Mouse (Mus musculus): Measurements from ENCODE around the gene Dolpp1. TPM values are rescaled to one million over a fixed set of nuclear protein-coding genes. Genes with fewer than 3 reads are reported as not detected.

The Dolpp1 gene
- polyA plus RNA-seq, 1 experiment from 2014 or later: 63.7 TPM

GRCm38 (mm10) chr2:30448371-30448770 lies 56.3 kb downstream of the Dolpp1 start:
- Histone ChIP-seq H3K36me3 (ENCODE audit: control insufficient read depth, insufficient read depth, low read length) (peaks cover 9% of the 10 kb centered on the region), H3K9me3 (ENCODE audit: control insufficient read depth, low read length) (no peaks in the 10 kb centered on the region), H3K4me3 (ENCODE audit: low read length) (no peak overlapping the region), H3K4me2 (ENCODE audit: low read length) (no peak overlapping the region), H3K4me1 (ENCODE audit: control insufficient read depth, insufficient read depth, low read depth, low read length) (no peaks in the 10 kb centered on the region; the same call in 1 of the 2 replicates), H3K27ac (ENCODE audit: low read depth, low read length) (no peak overlapping the region), H3K9ac (ENCODE audit: low read depth, low read length) (no peak overlapping the region), H3K27me3 (replicated peaks; ENCODE audit: control insufficient read depth, insufficient read depth, low read length) (no peaks in the 10 kb centered on the region)
- 91% methylated on average over 7 of the region's 7 CpGs for WGBS
- ATAC-seq: no peak

Small RNA genes within 50 kb of the gene (microRNA-seq; reads per million reads assigned to microRNA genes)
- not detected for gene Gm47292

Other genes starting within 250 kb of the Dolpp1 start
- gene Endog, start 220.8 kb upstream of the Dolpp1 start, polyA plus RNA-seq (2015; fragmentation: Nextera tagmentation; extraction: Ambion mirVana): 24.0 and 29.2 TPM in 2 replicates
- gene Spout1, start 213.8 kb upstream of the Dolpp1 start, polyA plus RNA-seq (2015; fragmentation: Nextera tagmentation; extraction: Ambion mirVana): 71.2 and 72.4 TPM in 2 replicates
- gene Kyat1, start 186.4 kb upstream of the Dolpp1 start, polyA plus RNA-seq (2015; fragmentation: Nextera tagmentation; extraction: Ambion mirVana): 14.8 and 15.2 TPM in 2 replicates
- gene Lrrc8a, start 154.5 kb upstream of the Dolpp1 start, polyA plus RNA-seq (2015; fragmentation: Nextera tagmentation; extraction: Ambion mirVana): 53.6 and 56.9 TPM in 2 replicates
- 0.15 and 0.16 TPM in 2 replicates for gene Gm28035, start 151.7 kb upstream of the Dolpp1 start, polyA plus RNA-seq (2015; fragmentation: Nextera tagmentation; extraction: Ambion mirVana)
- 5.9 and 7.0 TPM in 2 replicates for gene Phyhd1, start 126.1 kb upstream of the Dolpp1 start, polyA plus RNA-seq (2015; fragmentation: Nextera tagmentation; extraction: Ambion mirVana)
- gene Gm28038, start 111.2 kb upstream of the Dolpp1 start, polyA plus RNA-seq (2015; fragmentation: Nextera tagmentation; extraction: Ambion mirVana): not detected in 2 replicates
- gene Dolk, start 105.9 kb upstream of the Dolpp1 start, polyA plus RNA-seq (2015; fragmentation: Nextera tagmentation; extraction: Ambion mirVana): 44.9 and 45.8 TPM in 2 replicates
- 15.8 and 23.4 TPM in 2 replicates for gene Nup188, start 105.9 kb upstream of the Dolpp1 start, polyA plus RNA-seq (2015; fragmentation: Nextera tagmentation; extraction: Ambion mirVana)
- 208 and 221 TPM in 2 replicates for gene Sh3glb2, start 32.9 kb upstream of the Dolpp1 start, polyA plus RNA-seq (2015; fragmentation: Nextera tagmentation; extraction: Ambion mirVana)
- gene Miga2, start 28.0 kb upstream of the Dolpp1 start, polyA plus RNA-seq (2015; fragmentation: Nextera tagmentation; extraction: Ambion mirVana): 38.2 and 39.7 TPM in 2 replicates
- gene Crat, start 23.6 kb downstream of the Dolpp1 start, polyA plus RNA-seq (2015; fragmentation: Nextera tagmentation; extraction: Ambion mirVana): 25.4 and 30.8 TPM in 2 replicates
- 153 and 159 TPM in 2 replicates for gene Ptpa, start 23.8 kb downstream of the Dolpp1 start, polyA plus RNA-seq (2015; fragmentation: Nextera tagmentation; extraction: Ambion mirVana)
- 1.2 and 1.4 TPM in 2 replicates for gene Ier5l, start 82.0 kb downstream of the Dolpp1 start, polyA plus RNA-seq (2015; fragmentation: Nextera tagmentation; extraction: Ambion mirVana)
- gene Cstad, start 202.8 kb downstream of the Dolpp1 start, polyA plus RNA-seq (2015; fragmentation: Nextera tagmentation; extraction: Ambion mirVana): 0.19 and 0.99 TPM in 2 replicates

Measured in hindbrain, embryonic 16.5 days (tissue).